Mouse (Mus musculus) ovary, adult 18-20 months (tissue): ENCODE data around the gene Crim1.

Source experiments
- DNase-seq: peaks from one replicate; pipeline ENCODE4 v3.0.0; 2022; ENCODE audit warnings: low spot score, mixed read lengths

Gene Crim1

GRCm38 (mm10) chr17:78287391-78287790 lies 87.3 kb downstream of the Crim1 start:
- no peak for DNase-seq

DNA sequence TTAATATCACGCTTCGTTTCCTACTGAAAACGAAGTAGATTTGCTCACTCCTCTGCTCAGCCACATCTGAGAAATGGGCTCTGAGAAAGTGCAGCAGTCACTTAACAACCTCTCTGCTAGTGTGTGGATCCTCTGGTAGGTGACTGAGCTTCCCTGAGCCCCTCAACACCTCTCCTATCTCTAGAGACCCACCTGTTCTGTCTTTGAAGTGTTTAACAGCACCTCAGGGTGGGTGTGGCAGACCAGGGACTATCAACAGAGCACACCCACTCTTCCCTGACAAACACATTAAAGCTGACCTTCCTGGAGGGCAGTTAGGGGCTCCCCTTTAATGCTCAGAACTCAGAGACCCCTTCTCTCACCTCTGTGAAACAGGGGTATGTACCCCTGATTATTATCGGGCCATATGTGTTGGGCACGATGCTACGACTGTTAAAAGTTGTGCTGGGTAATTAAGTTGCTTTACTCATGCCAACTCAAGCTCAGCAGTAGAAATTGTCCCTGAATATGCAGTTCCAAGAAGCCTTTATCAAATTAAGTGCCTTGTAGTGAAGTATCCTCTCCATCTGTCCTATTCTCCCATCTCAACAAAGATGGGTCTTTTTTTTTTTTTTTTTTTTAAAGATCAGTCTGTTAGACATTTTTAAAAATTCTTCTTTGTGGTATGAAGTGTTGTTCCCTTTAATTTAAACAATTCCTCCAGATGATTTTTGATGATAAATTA lies 90.3 kb downstream of the Crim1 start:
- no peak for DNase-seq

DNA sequence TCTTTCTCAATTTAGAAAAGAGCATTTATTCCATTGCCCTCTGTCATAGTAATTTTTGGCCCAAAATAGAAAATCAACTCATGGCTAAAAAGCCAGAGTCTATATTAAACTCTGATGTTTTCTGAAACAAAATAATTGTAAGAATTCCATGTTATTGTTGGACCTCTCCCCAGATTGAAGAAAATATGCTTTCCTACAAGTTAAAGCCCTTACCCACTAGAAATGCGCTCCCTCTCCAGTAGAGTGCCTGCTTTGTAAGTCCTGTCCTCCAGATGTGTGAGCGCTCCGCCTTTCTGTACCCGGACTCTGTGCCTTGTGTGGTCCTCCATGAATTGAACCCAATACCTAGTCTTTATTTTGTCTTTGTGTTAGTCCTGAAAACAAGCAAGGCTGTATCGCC lies 91.0 kb downstream of the Crim1 start:
- DNase-seq: no peak

- no peak for DNase-seq
Measured at GRCm38 (mm10) chr17:78292301-78292700, 92.3 kb downstream of the Crim1 start.

GRCm38 (mm10) chr17:78292827-78293488 lies 92.9 kb downstream of the Crim1 start:
- DNase-seq: no peak

- no peak for DNase-seq
Measured at GRCm38 (mm10) chr17:78295979-78296378, 95.9 kb downstream of the Crim1 start.

DNA sequence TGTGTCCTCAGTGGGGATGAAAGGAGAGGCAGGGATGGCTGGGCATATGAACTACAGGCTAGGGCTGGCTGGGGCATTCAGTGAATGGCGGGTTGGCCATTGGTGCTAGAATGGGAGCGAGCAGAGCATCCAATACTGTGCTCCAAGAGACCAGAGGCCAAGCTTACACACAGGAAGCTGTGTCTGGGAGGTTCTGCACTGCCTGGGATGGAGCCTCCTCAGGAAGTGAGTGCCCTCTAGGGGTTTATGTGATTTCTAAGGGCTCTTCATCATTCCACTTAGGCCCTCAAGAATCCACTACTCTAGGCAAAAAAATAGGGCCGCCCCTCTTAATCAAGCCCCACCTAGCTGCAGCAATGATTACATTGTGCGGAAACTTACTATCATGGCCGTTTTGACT lies 98.1 kb downstream of the Crim1 start:
- DNase-seq: no peak

GRCm38 (mm10) chr17:78298967-78299540 lies 99.0 kb downstream of the Crim1 start:
- no peak for DNase-seq

DNA sequence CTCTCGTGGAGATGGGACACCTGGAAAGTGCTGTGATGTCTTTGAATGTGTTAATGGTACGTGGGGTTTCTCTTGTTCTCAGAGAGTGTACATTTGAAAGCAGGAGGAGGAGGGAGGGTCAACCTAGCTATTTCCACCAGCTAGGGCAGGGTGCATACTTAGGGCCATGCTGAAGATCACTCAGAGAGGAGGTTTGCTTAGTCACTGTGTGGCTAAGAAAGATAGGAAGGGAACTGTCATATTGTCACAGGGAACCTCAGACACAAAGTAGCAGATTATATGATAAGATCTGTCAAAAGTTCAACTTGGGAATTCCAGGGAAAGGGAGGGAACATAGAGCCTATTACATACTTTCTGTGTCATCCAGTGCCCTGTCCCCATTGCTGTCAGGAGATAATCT lies 103.0 kb downstream of the Crim1 start:
- no peak for DNase-seq

DNA sequence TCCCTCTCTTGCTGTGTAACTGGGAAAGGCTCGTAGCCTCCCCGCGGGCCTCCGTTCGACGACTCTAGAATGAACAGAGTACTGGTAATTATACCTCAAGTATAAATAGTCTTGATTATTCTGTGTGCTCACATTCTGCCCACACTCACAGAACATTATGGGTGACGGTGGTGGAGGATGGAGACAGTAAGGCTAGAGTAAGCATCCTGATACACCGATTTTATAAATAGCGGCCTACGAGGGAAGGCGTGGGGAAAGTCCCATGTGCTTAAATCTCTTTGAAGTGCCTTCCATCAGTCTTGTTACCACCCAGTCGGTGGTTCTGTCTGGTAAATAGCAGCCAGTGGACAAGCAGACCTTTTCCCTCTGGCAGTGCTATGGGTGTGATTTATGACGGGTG lies 104.0 kb downstream of the Crim1 start:
- DNase-seq: no peak

DNA sequence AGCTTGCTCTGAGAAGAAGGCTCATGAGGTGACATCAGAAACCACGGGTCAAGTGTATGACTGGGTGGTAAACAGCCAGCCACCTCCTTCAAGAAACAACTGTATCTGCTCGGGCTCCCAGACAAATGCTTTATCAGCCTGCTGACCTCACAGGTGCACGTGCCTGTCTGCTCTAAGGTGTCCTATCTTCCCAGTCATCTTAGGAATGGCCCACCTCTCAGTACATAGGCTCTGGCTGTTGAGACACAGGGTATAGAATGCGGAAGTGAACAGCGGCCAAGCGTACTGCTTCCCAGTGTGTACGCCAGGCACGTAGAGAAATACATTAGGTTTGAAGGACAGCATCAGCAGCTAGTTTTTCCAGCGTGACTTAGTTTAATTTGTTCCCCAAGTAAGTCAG lies 106.4 kb downstream of the Crim1 start:
- no peak for DNase-seq

DNA sequence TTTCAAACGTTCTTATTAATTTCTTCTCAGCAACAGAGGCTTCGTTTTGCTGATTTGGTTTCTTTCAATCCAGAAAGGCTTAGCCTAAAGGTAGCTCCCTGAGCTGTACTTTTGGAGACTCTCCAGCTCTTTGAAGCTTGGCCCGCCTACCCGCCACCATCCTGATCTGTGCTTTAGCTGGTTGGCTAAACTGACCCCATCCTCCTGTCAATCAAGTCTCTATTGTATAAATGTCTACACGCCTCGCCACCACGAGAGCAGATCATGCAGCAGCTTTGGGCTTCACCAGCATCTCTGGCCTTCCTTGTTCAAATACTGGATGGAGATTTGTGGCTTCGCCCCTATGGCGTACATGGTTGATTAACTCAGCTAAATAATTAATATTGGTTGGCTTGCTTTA lies 108.2 kb downstream of the Crim1 start:
- DNase-seq: no peak

- no peak for DNase-seq
Measured at GRCm38 (mm10) chr17:78313006-78313405, 113.0 kb downstream of the Crim1 start.

DNA sequence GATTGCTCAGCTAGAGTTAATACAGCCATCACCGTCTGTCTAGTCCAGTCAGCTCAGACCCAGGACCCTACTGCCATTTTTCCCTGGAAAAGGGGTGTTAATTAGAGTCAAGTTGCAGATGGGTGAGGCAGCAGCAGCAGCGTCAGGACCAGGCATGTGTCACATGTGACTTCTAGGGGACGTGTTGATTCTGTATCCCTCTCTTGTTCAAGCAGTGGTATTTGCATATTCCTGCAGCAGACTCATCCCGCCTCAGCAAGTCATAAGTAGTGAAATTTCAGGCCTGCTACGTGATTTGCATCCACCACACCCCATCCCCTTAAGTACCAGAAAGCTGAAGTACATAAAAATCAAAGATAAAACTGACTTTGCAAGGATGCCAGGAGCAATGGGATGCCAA lies 113.6 kb downstream of the Crim1 start:
- no peak for DNase-seq

DNA sequence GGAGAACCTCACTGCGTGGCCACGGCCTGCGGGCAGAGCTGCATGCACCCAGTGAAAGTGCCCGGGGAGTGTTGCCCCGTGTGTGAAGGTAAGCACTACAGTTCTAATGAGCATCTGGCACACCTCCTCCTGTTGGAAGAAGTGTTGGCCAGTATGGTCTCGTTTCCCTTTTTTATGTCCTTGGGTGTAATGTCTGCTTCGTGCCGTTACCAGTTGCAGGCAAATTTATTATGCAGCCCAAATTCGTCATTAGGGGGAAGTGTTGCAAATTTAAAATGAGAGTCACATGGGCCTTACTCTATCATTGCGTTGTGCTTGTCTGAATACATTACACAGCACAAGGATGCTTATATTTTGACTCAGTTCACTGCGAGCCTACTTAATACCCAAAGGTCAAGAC lies 115.6 kb downstream of the Crim1 start:
- DNase-seq: no peak

DNA sequence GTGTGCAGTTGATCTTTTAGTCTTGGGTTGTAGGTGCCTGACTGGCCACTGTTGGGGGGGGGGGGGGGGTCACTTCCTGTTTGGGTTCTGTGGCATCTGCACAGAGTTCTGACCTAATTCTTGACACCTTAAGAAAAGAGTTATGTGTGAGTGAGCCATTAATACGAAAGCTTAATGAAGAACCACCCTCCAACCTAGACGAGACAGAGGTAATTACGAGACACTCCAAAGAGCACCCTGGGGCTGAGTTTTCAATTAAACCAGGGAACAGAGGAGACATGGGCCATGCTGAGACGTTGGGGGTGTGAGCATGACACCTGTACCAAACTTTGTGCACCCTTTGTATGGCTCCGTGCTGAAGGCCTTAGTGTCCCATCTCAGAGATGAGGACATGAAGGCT lies 117.3 kb downstream of the Crim1 start:
- no peak for DNase-seq

DNA sequence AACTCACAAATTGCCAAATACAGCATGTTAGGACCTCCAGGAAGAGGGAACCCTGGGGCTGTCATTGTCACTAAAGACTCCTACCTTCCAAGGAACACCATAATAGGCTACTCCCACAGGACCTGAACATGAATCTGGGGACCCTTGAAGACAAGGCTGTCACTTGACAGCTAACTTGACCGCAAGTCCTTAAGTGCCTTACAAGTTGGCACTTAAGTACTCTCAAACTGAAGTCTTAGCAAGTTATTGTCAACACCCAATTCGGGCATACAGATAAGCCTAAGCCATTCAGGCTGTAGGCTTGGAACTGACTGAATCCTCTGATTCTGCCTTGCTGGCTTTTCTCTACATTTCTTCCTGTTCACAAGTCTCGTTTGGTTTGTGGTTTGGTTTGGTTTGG lies 118.8 kb downstream of the Crim1 start:
- DNase-seq: no peak

DNA sequence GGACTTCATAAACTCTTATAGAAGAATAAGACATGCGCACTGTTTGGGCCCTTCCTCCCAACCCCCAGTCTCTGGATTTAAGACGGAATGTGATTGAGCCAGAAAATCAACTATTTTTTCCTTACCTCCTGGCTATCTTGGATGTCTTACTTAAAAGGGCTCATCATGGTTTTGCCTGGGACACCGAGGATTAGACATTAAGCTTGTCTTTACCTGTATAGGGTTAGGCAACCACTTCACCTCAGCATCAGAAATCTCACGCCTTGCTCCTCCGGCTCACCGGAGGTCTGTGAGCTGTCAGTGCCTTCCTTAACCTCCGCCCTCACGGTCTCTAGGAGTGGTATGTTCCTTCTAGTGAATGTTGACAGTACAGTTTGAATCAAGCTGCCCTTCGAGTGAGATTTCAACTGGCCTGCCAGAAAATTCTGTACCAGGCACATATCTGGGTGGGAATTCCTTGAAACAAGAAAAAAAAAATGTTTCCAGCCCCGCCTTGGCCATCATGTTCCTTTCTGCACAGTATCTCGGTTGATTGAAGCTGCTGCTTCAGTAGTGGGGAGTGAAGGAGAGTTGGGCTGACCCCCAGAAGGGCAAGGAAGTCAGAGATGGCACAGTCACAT lies 121.3 kb downstream of the Crim1 start:
- peak; percentile 39 for DNase-seq

GRCm38 (mm10) chr17:78322369-78323335 lies 122.6 kb downstream of the Crim1 start:
- no peak for DNase-seq

- DNase-seq: no peak
Measured at GRCm38 (mm10) chr17:78325761-78326332, 125.8 kb downstream of the Crim1 start.

DNA sequence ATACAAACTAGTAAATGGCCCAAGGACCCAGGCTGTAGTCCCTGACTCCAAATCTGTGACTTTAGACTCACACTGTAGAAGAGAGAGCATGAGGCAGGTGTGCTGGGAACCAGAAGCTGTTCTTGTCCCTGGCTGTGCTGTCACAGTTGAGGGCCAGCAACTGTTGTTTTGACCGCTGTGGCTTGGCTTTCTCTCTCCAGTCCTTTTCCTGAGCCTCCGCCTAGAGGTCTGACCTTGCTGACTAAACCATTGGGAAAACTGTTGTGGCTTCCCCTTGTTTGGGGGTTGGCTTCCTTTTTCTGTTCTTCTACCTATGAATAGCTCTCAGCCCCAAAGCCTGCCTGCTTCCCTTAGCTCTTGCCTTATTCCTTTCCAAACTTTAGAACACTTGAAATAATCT lies 126.3 kb downstream of the Crim1 start:
- peak; percentile 45 for DNase-seq

- DNase-seq: no peak
Measured at GRCm38 (mm10) chr17:78327187-78327586, 127.1 kb downstream of the Crim1 start.
